Mouse (Mus musculus) embryo, embryonic 10.5 days (tissue): ENCODE measurements around the gene Dnajc16.

ENCODE experiments used
- DNase-seq: peaks from one replicate; pipeline ENCODE4 v3.0.0-alpha.2; 2015; ENCODE audit warnings: low spot score

Gene Dnajc16

GRCm38 (mm10) chr4:141763476-141763875 lies 27.3 kb downstream of the Dnajc16 start:
- DNase-seq: no peak

GRCm38 (mm10) chr4:141762102-141762598 lies 28.6 kb downstream of the Dnajc16 start:
- DNase-seq: no peak

GRCm38 (mm10) chr4:141760942-141761341 lies 29.8 kb downstream of the Dnajc16 start:
- DNase-seq: no peak

- no peak for DNase-seq
These were observed 31.7 kb downstream of the Dnajc16 start for GRCm38 (mm10) chr4:141758874-141759542.

- DNase-seq: no peak
These were observed 33.6 kb downstream of the Dnajc16 start for GRCm38 (mm10) chr4:141757124-141757523.

- DNase-seq: no peak
These were observed 35.3 kb downstream of the Dnajc16 start for GRCm38 (mm10) chr4:141755375-141755930.

GRCm38 (mm10) chr4:141752076-141752421 lies 38.7 kb downstream of the Dnajc16 start:
- peak; percentile 43 for DNase-seq

GRCm38 (mm10) chr4:141751419-141752075 lies 39.2 kb downstream of the Dnajc16 start:
- DNase-seq: no peak

GRCm38 (mm10) chr4:141750826-141751225 lies 39.9 kb downstream of the Dnajc16 start:
- no peak for DNase-seq

GRCm38 (mm10) chr4:141749557-141749956 lies 41.2 kb downstream of the Dnajc16 start:
- no peak for DNase-seq

GRCm38 (mm10) chr4:141746578-141747346 lies 44.0 kb downstream of the Dnajc16 start, which contains the start of gene Agmat:
Agmat (plus strand) TSS chr4:141746672.
- DNase-seq: no peak

- no peak for DNase-seq
These were observed 48.4 kb downstream of the Dnajc16 start for GRCm38 (mm10) chr4:141742381-141742780.

- no peak for DNase-seq
These were observed 48.9 kb downstream of the Dnajc16 start for GRCm38 (mm10) chr4:141741856-141742255.

- DNase-seq: no peak
These were observed 52.7 kb downstream of the Dnajc16 start for GRCm38 (mm10) chr4:141738015-141738414.

- DNase-seq: no peak
These were observed 53.9 kb downstream of the Dnajc16 start for GRCm38 (mm10) chr4:141736856-141737255.

- DNase-seq: no peak
These were observed 55.5 kb downstream of the Dnajc16 start for GRCm38 (mm10) chr4:141735206-141735560.

GRCm38 (mm10) chr4:141734446-141735205 lies 56.1 kb downstream of the Dnajc16 start:
- peak; percentile 98 for DNase-seq

- DNase-seq: no peak
These were observed 59.0 kb downstream of the Dnajc16 start for GRCm38 (mm10) chr4:141731766-141732165.

- DNase-seq: no peak
These were observed 60.3 kb downstream of the Dnajc16 start for GRCm38 (mm10) chr4:141730401-141730800.

GRCm38 (mm10) chr4:141729266-141729665 lies 61.5 kb downstream of the Dnajc16 start:
- no peak for DNase-seq

- no peak for DNase-seq
These were observed 65.0 kb downstream of the Dnajc16 start for GRCm38 (mm10) chr4:141725738-141726137.

GRCm38 (mm10) chr4:141725277-141725676 lies 65.5 kb downstream of the Dnajc16 start:
- no peak for DNase-seq
